Mouse (Mus musculus) lung, embryonic 16.5 days (tissue): ENCODE data around the gene Icmt. TPM values are rescaled to one million over a fixed set of nuclear protein-coding genes. Genes with fewer than 3 reads are reported as not detected.

Experiments
- ATAC-seq: fragments of 200-750 bp; cut with Nextera tagmentation; 2 replicates; pipeline ENCODE4 v1.8.0; 2017; ENCODE audit warnings: low read depth, mild to moderate bottlenecking, moderate library complexity
- H3K27ac ChIP-seq: fragments of 300-500 bp; sonication (generic); 2 replicates; pipeline ENCODE4 v1.5.1; 2014; ENCODE audit warnings: mild to moderate bottlenecking, control low read depth, low read length
- H3K27me3 ChIP-seq: fragments of 300-500 bp; sonication (generic); 2 replicates; pipeline ENCODE4 v1.6.1; 2014; ENCODE audit warnings: low read depth, low read length, mixed read lengths; ENCODE audit not compliant: control insufficient read depth, insufficient read depth
- H3K36me3 ChIP-seq: fragments of 300-500 bp; sonication (generic); 2 replicates; pipeline ENCODE4 v1.6.1; 2014; ENCODE audit warnings: low read length; ENCODE audit not compliant: control insufficient read depth, insufficient read depth
- H3K4me1 ChIP-seq: fragments of 300-500 bp; sonication (generic); replicated peaks from 2 replicates; pipeline ENCODE4 v1.6.1; 2014; ENCODE audit warnings: low read length, mixed read lengths; ENCODE audit not compliant: control insufficient read depth, insufficient read depth
- H3K4me2 ChIP-seq: fragments of 300-500 bp; sonication (generic); 2 replicates; pipeline ENCODE4 v1.6.1; 2014; ENCODE audit warnings: low read depth, low read length, control low read depth
- H3K4me3 ChIP-seq: fragments of 300-500 bp; sonication (generic); 2 replicates; pipeline ENCODE4 v1.5.1; 2014; ENCODE audit warnings: mild to moderate bottlenecking, low read length, control low read depth
- H3K9ac ChIP-seq: fragments of 300-500 bp; sonication (generic); 2 replicates; pipeline ENCODE4 v1.6.1; 2014; ENCODE audit warnings: low read length, control low read depth
- H3K9me3 ChIP-seq: fragments of 300-500 bp; sonication (generic); 2 replicates; pipeline ENCODE4 v1.6.1; 2016; ENCODE audit warnings: low read length; ENCODE audit not compliant: control insufficient read depth
- WGBS: fragments of 180-500 bp; shearing (Covaris S2); extraction: QIAGEN DNeasy Blood & Tissue Kit; methylation state at CpG from one replicate; pipeline ENCODE4 v1.1.7; 2014; 5-methylcytosine and 5-hydroxymethylcytosine counted together
- polyA plus RNA-seq: library from polyadenylated mRNA; unstranded; fragments of >200 nt; fragmentation: Nextera tagmentation; extraction: Ambion mirVana; gene quantifications from 2 replicates; pipeline ENCODE4 v1.2.1, GENCODE M21; 2015

The Icmt gene
- polyA plus RNA-seq, 1 experiment from 2014 or later, result 24.0 TPM

DNA sequence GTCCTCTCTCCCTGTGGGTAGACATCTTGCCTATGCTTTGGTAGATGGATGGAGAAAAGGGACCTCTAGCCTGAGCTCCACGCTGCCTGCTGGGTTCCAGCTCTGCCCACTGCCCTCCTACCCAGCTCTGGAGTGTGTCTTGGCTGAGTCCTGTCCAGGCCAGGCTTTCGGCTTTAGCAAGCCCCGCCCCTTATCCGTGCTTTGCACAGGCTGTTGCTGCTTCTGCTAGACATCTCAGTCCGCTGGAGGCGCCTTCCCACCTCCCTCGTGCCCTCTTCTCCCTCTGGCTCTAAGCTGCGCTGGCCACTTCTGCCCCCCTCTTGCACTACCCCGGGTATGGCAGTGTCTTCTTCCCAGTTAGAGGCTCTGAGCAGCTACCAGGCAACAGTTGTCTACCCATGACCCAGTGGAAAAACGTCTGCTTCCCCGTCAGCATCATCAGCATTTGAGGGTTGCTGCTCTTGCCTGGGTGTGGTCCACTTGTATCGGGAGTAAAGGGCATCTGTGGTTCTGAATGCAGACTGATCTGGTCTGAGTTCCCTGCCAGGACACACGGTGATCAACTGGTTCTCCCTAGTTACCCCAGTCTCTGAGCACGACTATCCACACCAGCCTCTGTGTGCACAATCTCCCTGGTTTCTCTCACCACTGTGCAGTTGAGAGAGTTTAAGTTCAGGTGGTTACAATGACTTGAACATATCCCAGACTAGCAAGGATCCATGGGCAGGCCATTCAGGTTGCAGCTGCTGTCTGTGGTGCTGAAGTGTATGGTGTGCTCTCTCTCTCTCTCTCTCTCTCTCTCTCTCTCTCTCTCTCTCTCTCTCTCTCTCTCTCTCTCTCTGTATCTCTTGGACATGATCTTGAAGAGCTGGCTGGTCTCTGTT, 54.6 kb downstream of the Icmt start:
- H3K4me1 ChIP-seq, result no peaks in the 10 kb centered on the region
- no peak overlapping the region for H3K9ac ChIP-seq
- no peak overlapping the region for H3K4me3 ChIP-seq
- no peak overlapping the region for H3K27ac ChIP-seq
- no peaks in the 10 kb centered on the region for H3K36me3 ChIP-seq
- H3K9me3 ChIP-seq, result no peaks in the 10 kb centered on the region
- no peak overlapping the region for H3K4me2 ChIP-seq
- 9% methylated on average over 14 of the region's 14 CpGs for WGBS
- peaks cover 16% of the 10 kb centered on the region; the same call in 1 of the 2 replicates for H3K27me3 ChIP-seq
- ATAC-seq, result peak; percentile 21; the same call in 1 of the 2 replicates

DNA sequence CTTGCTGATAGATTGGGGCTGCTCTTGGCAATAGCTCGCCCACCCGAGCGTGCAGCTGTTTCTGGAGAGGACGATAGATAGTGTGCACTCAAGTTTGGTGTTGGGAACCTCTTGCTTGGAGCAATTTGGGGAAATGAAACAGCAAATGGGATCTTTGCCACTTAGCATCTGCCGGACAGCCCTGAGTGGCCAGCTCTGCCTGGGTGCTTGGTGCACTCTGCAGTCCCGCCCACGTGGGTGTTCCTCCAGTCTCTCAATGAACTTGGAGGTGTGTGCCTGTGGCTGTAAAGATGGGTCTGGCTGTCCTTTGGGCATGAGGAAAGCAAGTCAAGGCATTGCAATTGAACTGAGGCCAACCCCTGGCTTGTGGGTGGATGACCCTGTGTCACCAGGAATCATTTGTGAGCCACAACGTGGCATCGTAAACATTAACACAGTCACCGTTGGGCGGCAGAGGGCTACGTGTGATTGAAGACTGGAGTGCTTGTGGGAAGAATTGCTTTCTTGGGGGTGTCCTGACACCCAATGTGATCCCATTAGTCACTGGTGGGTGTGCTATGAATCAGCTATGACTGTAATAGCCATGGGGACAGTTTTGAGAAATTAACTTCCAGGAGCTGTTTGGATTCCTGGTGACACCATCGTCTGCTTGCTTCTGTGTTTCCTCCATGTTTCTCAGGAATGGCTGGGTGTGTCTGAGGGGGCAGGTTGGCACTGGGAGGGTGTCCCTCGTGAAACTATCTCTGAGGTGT, 57.0 kb downstream of the Icmt start:
- H3K4me3 ChIP-seq, result no peak overlapping the region
- no peak overlapping the region for H3K9ac ChIP-seq
- peaks cover 10% of the 10 kb centered on the region; the same call in 1 of the 2 replicates for H3K27me3 ChIP-seq
- 59% methylated on average over 14 of the region's 14 CpGs for WGBS
- H3K36me3 ChIP-seq, result no peaks in the 10 kb centered on the region
- H3K4me2 ChIP-seq, result no peak overlapping the region
- no peaks in the 10 kb centered on the region for H3K4me1 ChIP-seq
- no peak overlapping the region for H3K27ac ChIP-seq
- no peaks in the 10 kb centered on the region for H3K9me3 ChIP-seq
- ATAC-seq, result no peak

DNA sequence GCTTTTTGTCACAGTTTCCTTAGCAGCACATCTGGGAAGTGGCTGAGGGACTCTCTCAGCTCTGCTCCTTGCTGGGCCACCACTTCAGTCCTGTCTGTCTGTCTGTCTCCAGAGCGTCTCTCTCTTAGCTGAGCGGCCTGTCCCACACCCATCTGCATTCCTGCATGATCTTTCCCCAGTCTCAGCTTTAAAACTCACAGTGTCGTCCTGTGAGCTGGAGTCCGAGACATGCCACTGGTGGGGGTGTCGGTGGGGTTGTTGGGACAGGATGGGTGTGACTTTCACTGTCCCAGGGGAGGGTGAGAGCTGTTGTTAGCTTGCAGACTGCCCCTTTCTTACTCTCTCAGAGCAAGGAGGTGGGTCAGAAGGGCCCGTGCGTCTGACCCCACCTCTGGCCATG, 58.6 kb downstream of the Icmt start:
- H3K4me3 ChIP-seq, result no peak overlapping the region
- no peaks in the 10 kb centered on the region; the same call in 1 of the 2 replicates for H3K4me1 ChIP-seq
- no peak overlapping the region for H3K27ac ChIP-seq
- H3K4me2 ChIP-seq, result no peak overlapping the region
- H3K27me3 ChIP-seq, result peaks cover 15% of the 10 kb centered on the region
- ATAC-seq, result no peak
- 63% methylated on average over 7 of the region's 7 CpGs for WGBS
- H3K36me3 ChIP-seq, result no peaks in the 10 kb centered on the region
- H3K9me3 ChIP-seq, result no peaks in the 10 kb centered on the region
- H3K9ac ChIP-seq, result no peak overlapping the region

Other genes starting within 250 kb of the Icmt start
- 23.3 and 24.1 TPM in 2 replicates for gene Plekhg5, start 224.7 kb upstream of the Icmt start, polyA plus RNA-seq
- 1.6 and 2.4 TPM in 2 replicates for gene Tnfrsf25, start 181.3 kb upstream of the Icmt start, polyA plus RNA-seq
- gene Espn, start 144.9 kb upstream of the Icmt start, polyA plus RNA-seq, result 6.6 and 10.1 TPM in 2 replicates
- gene Hes2, start 138.4 kb upstream of the Icmt start, polyA plus RNA-seq, result 0.54 and 0.87 TPM in 2 replicates
- 66.5 and 69.0 TPM in 2 replicates for gene Acot7, start 119.1 kb upstream of the Icmt start, polyA plus RNA-seq
- 8.3 and 8.5 TPM in 2 replicates for gene Gpr153, start 23.0 kb upstream of the Icmt start, polyA plus RNA-seq
- gene Hes3, start 5.6 kb upstream of the Icmt start, polyA plus RNA-seq, result not detected in 2 replicates
- gene Rnf207, start 21.8 kb downstream of the Icmt start, polyA plus RNA-seq, result 2.5 and 2.7 TPM in 2 replicates
- 361 and 378 TPM in 2 replicates for gene Rpl22, start 28.5 kb downstream of the Icmt start, polyA plus RNA-seq
- 0.28 and 0.38 TPM in 2 replicates for gene Chd5, start 41.4 kb downstream of the Icmt start, polyA plus RNA-seq
- gene Nphp4, start 179.5 kb downstream of the Icmt start, polyA plus RNA-seq, result 3.8 and 4.0 TPM in 2 replicates
- 6.5 and 8.4 TPM in 2 replicates for gene Kcnab2, start 180.6 kb downstream of the Icmt start, polyA plus RNA-seq